Mouse (Mus musculus) lung, postnatal 0 days (tissue): ENCODE results near the gene Slc31a2.

Experiments used
- CTCF ChIP-seq: IDR thresholded peaks from 2 replicates; pipeline ENCODE4 v1.5.1; 2016; ENCODE audit warnings: antibody characterized with exemption, mild to moderate bottlenecking
- EP300 ChIP-seq: IDR thresholded peaks from 2 replicates; pipeline ENCODE4 v1.6.1; 2016; ENCODE audit warnings: antibody characterized with exemption, mild to moderate bottlenecking, control low read depth

- peak; percentile 59 for TF ChIP-seq CTCF
- no peak for TF ChIP-seq EP300
Observed at GRCm38 (mm10) chr4:62344000-62344399, 81.6 kb downstream of the Slc31a2 start.
